Mouse (Mus musculus) heart, embryonic 16.5 days (tissue): ENCODE measurements around the gene Raver2. TPM values are rescaled to one million over a fixed set of nuclear protein-coding genes. Genes with fewer than 3 reads are reported as not detected.

Source experiments
- ATAC-seq: fragments of 200-750 bp; cut with Nextera tagmentation; replicated peaks from 2 replicates; pipeline ENCODE4 v1.8.0; 2017; ENCODE audit warnings: moderate number of reproducible peaks; ENCODE audit not compliant: insufficient read depth, low FRiP score; ENCODE audit errors: extremely low read depth
- H3K27ac ChIP-seq: fragments of 300-500 bp; sonication (generic); 2 replicates; pipeline ENCODE4 v1.5.1; 2014; ENCODE audit warnings: mild to moderate bottlenecking, low read length, control low read depth, moderate library complexity
- H3K27me3 ChIP-seq: fragments of 300-500 bp; sonication (generic); 2 replicates; pipeline ENCODE4 v1.6.1; 2014; ENCODE audit warnings: low read length, mixed read lengths; ENCODE audit not compliant: control insufficient read depth, insufficient read depth
- H3K36me3 ChIP-seq: fragments of 300-500 bp; sonication (generic); 2 replicates; pipeline ENCODE4 v1.6.1; 2014; ENCODE audit not compliant: control insufficient read depth, insufficient read depth
- H3K4me1 ChIP-seq: fragments of 300-500 bp; sonication (generic); 2 replicates; pipeline ENCODE4 v1.6.1; 2014; ENCODE audit warnings: low read length, mixed read lengths; ENCODE audit not compliant: control insufficient read depth, insufficient read depth
- H3K4me2 ChIP-seq: fragments of 300-500 bp; sonication (generic); 2 replicates; pipeline ENCODE4 v1.6.1; 2014; ENCODE audit warnings: low read depth, mild to moderate bottlenecking, control low read depth, low read length
- H3K4me3 ChIP-seq: fragments of 300-500 bp; sonication (generic); 2 replicates; pipeline ENCODE4 v1.5.1; 2014; ENCODE audit warnings: mild to moderate bottlenecking, control low read depth, low read length
- H3K9ac ChIP-seq: fragments of 300-500 bp; sonication (generic); 2 replicates; pipeline ENCODE4 v1.6.1; 2014; ENCODE audit warnings: low read length, control low read depth
- H3K9me3 ChIP-seq: fragments of 300-500 bp; sonication (generic); replicated peaks from 2 replicates; pipeline ENCODE4 v1.6.1; 2016; ENCODE audit warnings: low read length; ENCODE audit not compliant: control insufficient read depth
- WGBS: fragments of 180-500 bp; shearing (Covaris S2); extraction: QIAGEN DNeasy Blood & Tissue Kit; methylation state at CpG from one replicate; pipeline ENCODE4 v1.1.7; 2014; 5-methylcytosine and 5-hydroxymethylcytosine counted together
- polyA plus RNA-seq: library from polyadenylated mRNA; unstranded; fragments of >200 nt; fragmentation: Nextera tagmentation; extraction: Ambion mirVana; gene quantifications from 2 replicates; pipeline ENCODE4 v1.2.1, GENCODE M21; 2015

Gene Raver2
- polyA plus RNA-seq, result 4.2 and 4.7 TPM in 2 replicates

GRCm38 (mm10) chr4:101068786-101069153 lies at the start of gene Raver2:
Gene Raver2 (plus strand): TSS chr4:101068983.
- peaks cover 7% of the 10 kb centered on the region; the same call in 1 of the 2 replicates for H3K27me3 ChIP-seq
- peak within 1 kb of the TSS; percentile 72 for H3K4me3 ChIP-seq
- H3K4me1 ChIP-seq, result 0 out of 2 replicates have a peak, but pooled peaks cover 5% of the 10 kb centered on the region
- peak within 1 kb of the TSS; percentile 95 for H3K4me2 ChIP-seq
- H3K27ac ChIP-seq, result no peak within 1 kb of the TSS
- no peaks in the 10 kb centered on the region for H3K9me3 ChIP-seq
- peak within 1 kb of the TSS; percentile 80 for H3K9ac ChIP-seq
- WGBS, result 2% methylated on average over 47 of the region's 54 CpGs
- peak; percentile 88 for ATAC-seq
- H3K36me3 ChIP-seq, result no peaks in the 10 kb centered on the region

- ATAC-seq, result no peak
- 72% methylated on average over 4 of the region's 4 CpGs for WGBS
- Histone ChIP-seq H3K4me1 (no peaks in the 10 kb centered on the region), H3K9ac (no peak within 1 kb of the TSS), H3K27me3 (no peaks in the 10 kb centered on the region), H3K4me2 (no peak within 1 kb of the TSS), H3K9me3 (peaks cover 8% of the 10 kb centered on the region), H3K4me3 (no peak within 1 kb of the TSS), H3K27ac (no peak within 1 kb of the TSS), H3K36me3 (no peaks in the 10 kb centered on the region)
Measured at GRCm38 (mm10) chr4:101020596-101020995, 48.2 kb upstream of the Raver2 start, which contains the start of gene Gm10577. Gene Gm10577 (minus strand): TSS chr4:101020696.

GRCm38 (mm10) chr4:101026566-101026965 lies 42.2 kb upstream of the Raver2 start:
- H3K27ac ChIP-seq, result no peak overlapping the region
- H3K4me3 ChIP-seq, result no peak overlapping the region
- no peak for ATAC-seq
- H3K9me3 ChIP-seq, result peaks cover 8% of the 10 kb centered on the region
- no peaks in the 10 kb centered on the region for H3K36me3 ChIP-seq
- no peak overlapping the region for H3K9ac ChIP-seq
- no peaks in the 10 kb centered on the region for H3K27me3 ChIP-seq
- no peaks in the 10 kb centered on the region for H3K4me1 ChIP-seq
- H3K4me2 ChIP-seq, result no peak overlapping the region
- 71% methylated on average over 5 of the region's 5 CpGs for WGBS

- H3K9ac ChIP-seq, result no peak overlapping the region
- WGBS, result 75% methylated on average over 2 of the region's 2 CpGs
- no peak for ATAC-seq
Measured at GRCm38 (mm10) chr4:101026995-101027394, 41.8 kb upstream of the Raver2 start.

GRCm38 (mm10) chr4:101027852-101028411 lies 40.9 kb upstream of the Raver2 start:
- H3K9me3 ChIP-seq, result peaks cover 5% of the 10 kb centered on the region
- H3K27ac ChIP-seq, result no peak overlapping the region
- H3K4me1 ChIP-seq, result no peaks in the 10 kb centered on the region
- WGBS, result 81% methylated on average over 9 of the region's 9 CpGs
- H3K36me3 ChIP-seq, result no peaks in the 10 kb centered on the region
- no peak overlapping the region for H3K9ac ChIP-seq
- ATAC-seq, result no peak
- H3K4me3 ChIP-seq, result no peak overlapping the region
- H3K4me2 ChIP-seq, result no peak overlapping the region
- no peaks in the 10 kb centered on the region for H3K27me3 ChIP-seq

More at GRCm38 (mm10) chr4:101026995-101027394, 41.8 kb upstream of the Raver2 start:
- H3K4me3 ChIP-seq, result no peak overlapping the region
- H3K4me2 ChIP-seq, result no peak overlapping the region
- no peaks in the 10 kb centered on the region for H3K36me3 ChIP-seq
- no peak overlapping the region for H3K27ac ChIP-seq
- H3K9me3 ChIP-seq, result peaks cover 8% of the 10 kb centered on the region
- H3K4me1 ChIP-seq, result no peaks in the 10 kb centered on the region
- H3K27me3 ChIP-seq, result no peaks in the 10 kb centered on the region

- no peaks in the 10 kb centered on the region for H3K9me3 ChIP-seq
- WGBS, result 63% methylated on average over 3 of the region's 3 CpGs
- no peak for ATAC-seq
- H3K27ac ChIP-seq, result no peak overlapping the region
- no peak overlapping the region for H3K4me3 ChIP-seq
- no peaks in the 10 kb centered on the region for H3K4me1 ChIP-seq
- H3K27me3 ChIP-seq, result no peaks in the 10 kb centered on the region
- no peak overlapping the region for H3K9ac ChIP-seq
- H3K36me3 ChIP-seq, result no peaks in the 10 kb centered on the region
- H3K4me2 ChIP-seq, result no peak overlapping the region
Measured at GRCm38 (mm10) chr4:101033047-101033446, 35.7 kb upstream of the Raver2 start.

GRCm38 (mm10) chr4:101035131-101035530 lies 33.7 kb upstream of the Raver2 start:
- Histone ChIP-seq H3K4me2 (no peak overlapping the region), H3K4me1 (no peaks in the 10 kb centered on the region), H3K27me3 (no peaks in the 10 kb centered on the region), H3K36me3 (no peaks in the 10 kb centered on the region), H3K27ac (no peak overlapping the region), H3K9ac (no peak overlapping the region), H3K9me3 (no peaks in the 10 kb centered on the region), H3K4me3 (no peak overlapping the region)
- WGBS, result 65% methylated on average over 5 of the region's 5 CpGs
- no peak for ATAC-seq

- no peaks in the 10 kb centered on the region for H3K27me3 ChIP-seq
- no peak overlapping the region for H3K4me2 ChIP-seq
- no peaks in the 10 kb centered on the region for H3K4me1 ChIP-seq
- H3K36me3 ChIP-seq, result no peaks in the 10 kb centered on the region
- no peaks in the 10 kb centered on the region for H3K9me3 ChIP-seq
- no peak overlapping the region for H3K4me3 ChIP-seq
- ATAC-seq, result no peak
- WGBS, result 72% methylated on average over 7 of the region's 7 CpGs
- H3K9ac ChIP-seq, result no peak overlapping the region
- H3K27ac ChIP-seq, result no peak overlapping the region
Measured at GRCm38 (mm10) chr4:101037156-101037555, 31.6 kb upstream of the Raver2 start.

GRCm38 (mm10) chr4:101043691-101044090 lies 25.1 kb upstream of the Raver2 start:
- H3K27ac ChIP-seq, result no peak overlapping the region
- no peaks in the 10 kb centered on the region for H3K9me3 ChIP-seq
- no peaks in the 10 kb centered on the region for H3K27me3 ChIP-seq
- no peaks in the 10 kb centered on the region for H3K4me1 ChIP-seq
- H3K4me2 ChIP-seq, result no peak overlapping the region
- ATAC-seq, result no peak
- 76% methylated on average over 2 of the region's 2 CpGs for WGBS
- no peak overlapping the region for H3K9ac ChIP-seq
- H3K36me3 ChIP-seq, result no peaks in the 10 kb centered on the region
- H3K4me3 ChIP-seq, result no peak overlapping the region
